Mouse (Mus musculus): ENCODE measurements around the gene Ces1d.

- no peak for TF ChIP-seq CTCF (IDR thresholded peaks at IDR 0.05; ENCODE audit: low read depth, low read length)
- no peak for TF ChIP-seq POLR2A (IDR thresholded peaks at IDR 0.05; ENCODE audit: insufficient read depth, low read length)
These were observed 20.2 kb upstream of the Ces1d start for GRCm38 (mm10) chr8:93217867-93218266.

All from ES-Bruce4 (cell line).